Comparison of ENCODE assay signal across 20 mouse cellular contexts in the genomic region with DNA sequence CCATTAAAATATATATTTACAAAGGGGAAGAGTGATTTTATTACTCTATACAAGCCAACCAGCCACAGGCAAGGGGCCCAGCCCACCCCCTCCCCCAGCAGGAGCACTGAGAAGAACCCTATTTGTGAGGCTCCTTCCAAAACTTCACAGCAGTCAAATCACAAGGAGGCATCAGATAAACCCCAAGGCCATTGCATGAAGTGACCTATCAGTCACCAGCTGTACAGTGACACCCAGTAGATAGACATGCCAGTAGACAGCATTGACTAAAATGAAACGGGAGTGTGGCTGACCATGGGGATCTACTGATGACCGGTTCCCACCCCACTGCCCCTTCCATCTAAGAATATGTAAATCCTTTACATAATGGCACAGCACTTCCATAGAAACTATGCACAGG. TPM values are rescaled to one million over a fixed set of nuclear protein-coding genes. Genes with fewer than 3 reads are reported as not detected.
"Had no signal": no experiment of that assay in that cellular context is flagged by ENCODE, and none has a peak within 500 bp of the region (broad histone marks: within the 10 kb centered on the region; RNA-seq: fewer than 3 reads in every experiment).

No protein-coding gene starts in this region.

- H3K4me3 ChIP-seq: limb, embryonic 12.5 days; midbrain, embryonic 10.5 days; myocyte had no signal

- ATAC-seq: intestine, embryonic 16.5 days; lung, postnatal 0 days had no signal

- H3K27ac ChIP-seq: limb, embryonic 12.5 days; midbrain, embryonic 10.5 days had no signal

- H3K9ac ChIP-seq: limb, embryonic 12.5 days had no signal

- H3K4me2 ChIP-seq: limb, embryonic 12.5 days had no signal

- H3K27me3 ChIP-seq: limb, embryonic 12.5 days had no signal

- H3K9me3 ChIP-seq: limb, embryonic 12.5 days; midbrain, embryonic 10.5 days had no signal

- DNase-seq: kidney, adult 8-10 months; kidney, postnatal 25 days; layer of hippocampus, adult 9-11 months; layer of hippocampus, postnatal 36 days; lung, adult 2 months; lung, postnatal 36 days; midbrain, embryonic 14.5 days; spleen, adult 18-20 months; thymus, adult 18-20 months; thymus, postnatal 14 days had no signal

RNA-seq across cellular contexts. Expression of a gene that starts 22.1 kb away (rescaled TPM):
- total RNA-seq: neutrophil, adult 5-6 weeks had no signal
- polyA plus RNA-seq: limb, embryonic 12.5 days; neural tube, embryonic 11.5 days had no signal

RNA-seq across cellular contexts. Expression of a gene that starts 51.5 kb away (rescaled TPM):
- total RNA-seq: layer of hippocampus, postnatal 36 days; megakaryocyte progenitor cell, adult 5-6 weeks; neutrophil, adult 5-6 weeks had no signal
- polyA plus RNA-seq: kidney, embryonic 16.5 days; lung, postnatal 0 days; midbrain, embryonic 14.5 days; myocyte; neural tube, embryonic 11.5 days; stomach, embryonic 14.5 days had no signal
